Mouse (Mus musculus) stomach, embryonic 14.5 days (tissue): ENCODE measurements at regions not wholly inside any gene's neighbourhood (a gene's known extent, or its start where the extent isn't known, plus 50 kb on each side); places are given as distances from the start of the nearest gene placed in this dataset.

Experiments
- ATAC-seq: fragments of 200-750 bp; cut with Nextera tagmentation; 2 replicates; pipeline ENCODE4 v1.8.0; 2017; ENCODE audit warnings: low read depth, moderate TSS enrichment; ENCODE audit not compliant: insufficient number of reproducible peaks, insufficient read depth, low FRiP score
- H3K27ac ChIP-seq: fragments of 300-500 bp; sonication (generic); 2 replicates; pipeline ENCODE4 v1.5.1; 2014; ENCODE audit warnings: mild to moderate bottlenecking, low read length, moderate library complexity, mixed read lengths
- H3K27me3 ChIP-seq: fragments of 300-500 bp; sonication (generic); 2 replicates; pipeline ENCODE4 v1.6.1; 2014; ENCODE audit warnings: low read length, control low read depth, mixed read lengths; ENCODE audit not compliant: control insufficient read depth, insufficient read depth
- H3K36me3 ChIP-seq: fragments of 300-500 bp; sonication (generic); 2 replicates; pipeline ENCODE4 v1.6.1; 2014; ENCODE audit warnings: mild to moderate bottlenecking, control low read depth, low read length, moderate library complexity, mixed read lengths; ENCODE audit not compliant: control insufficient read depth, insufficient read depth
- H3K4me1 ChIP-seq: fragments of 300-500 bp; sonication (generic); 2 replicates; pipeline ENCODE4 v1.6.1; 2014; ENCODE audit warnings: low read length, control low read depth, mixed read lengths; ENCODE audit not compliant: control insufficient read depth, insufficient read depth
- H3K4me2 ChIP-seq: fragments of 300-500 bp; sonication (generic); replicated peaks from 2 replicates; pipeline ENCODE4 v1.6.1; 2014; ENCODE audit warnings: low read depth, low read length, control low read depth
- H3K4me3 ChIP-seq: fragments of 300-500 bp; sonication (generic); 2 replicates; pipeline ENCODE4 v1.5.1; 2014; ENCODE audit warnings: low read depth, low read length, control low read depth
- H3K9ac ChIP-seq: fragments of 300-500 bp; sonication (generic); replicated peaks from 2 replicates; pipeline ENCODE4 v1.6.1; 2014; ENCODE audit warnings: low read depth, mild to moderate bottlenecking, control low read depth, low read length, moderate library complexity, mixed read lengths
- H3K9me3 ChIP-seq: fragments of 300-500 bp; sonication (generic); 2 replicates; pipeline ENCODE4 v1.6.1; 2016; ENCODE audit warnings: low read depth, low read length, control low read depth; ENCODE audit not compliant: control insufficient read depth
- WGBS: fragments of 180-500 bp; shearing (Covaris S2); extraction: QIAGEN DNeasy Blood & Tissue Kit; methylation state at CpG from one replicate; pipeline ENCODE4 v1.1.7; 2014; 5-methylcytosine and 5-hydroxymethylcytosine counted together

GRCm38 (mm10) chr8:127944955-127945498, 413.4 kb upstream of the Nrp1 start:
- Histone ChIP-seq H3K4me3 (no peak overlapping the region), H3K4me2 (no peak overlapping the region), H3K9ac (no peak overlapping the region), H3K4me1 (no peaks in the 10 kb centered on the region), H3K27ac (no peak overlapping the region), H3K27me3 (no peaks in the 10 kb centered on the region), H3K9me3 (no peaks in the 10 kb centered on the region), H3K36me3 (no peaks in the 10 kb centered on the region)
- no peak for ATAC-seq

GRCm38 (mm10) chr8:127957571-127957970, 400.8 kb upstream of the Nrp1 start:
- 63% methylated on average over 1 of the region's 1 CpGs for WGBS
- no peaks in the 10 kb centered on the region for H3K36me3 ChIP-seq
- no peak for ATAC-seq
- H3K4me2 ChIP-seq: no peak overlapping the region
- no peaks in the 10 kb centered on the region for H3K27me3 ChIP-seq
- no peak overlapping the region for H3K27ac ChIP-seq
- H3K9me3 ChIP-seq: no peaks in the 10 kb centered on the region
- H3K4me1 ChIP-seq: no peaks in the 10 kb centered on the region
- no peak overlapping the region for H3K9ac ChIP-seq
- no peak overlapping the region for H3K4me3 ChIP-seq

GRCm38 (mm10) chr8:127958351-127959044, 399.9 kb upstream of the Nrp1 start:
- 74% methylated on average over 12 of the region's 12 CpGs for WGBS
- H3K4me1 ChIP-seq: no peaks in the 10 kb centered on the region

GRCm38 (mm10) chr8:127962862-127963261, 395.5 kb upstream of the Nrp1 start:
- no peaks in the 10 kb centered on the region for H3K9me3 ChIP-seq
- H3K27ac ChIP-seq: no peak overlapping the region
- no peaks in the 10 kb centered on the region for H3K36me3 ChIP-seq
- no peak for ATAC-seq
- H3K27me3 ChIP-seq: no peaks in the 10 kb centered on the region
- no peak overlapping the region for H3K4me3 ChIP-seq
- no peaks in the 10 kb centered on the region for H3K4me1 ChIP-seq
- whole genome bisulfite sequencing: 82% methylated on average over 1 of the region's 1 CpGs
- H3K4me2 ChIP-seq: no peak overlapping the region
- no peak overlapping the region for H3K9ac ChIP-seq

More at GRCm38 (mm10) chr8:127958351-127959044, 399.9 kb upstream of the Nrp1 start:
- ATAC-seq: no peak
- Histone ChIP-seq H3K4me2 (no peak overlapping the region), H3K27me3 (no peaks in the 10 kb centered on the region), H3K9me3 (no peaks in the 10 kb centered on the region), H3K27ac (no peak overlapping the region), H3K9ac (no peak overlapping the region), H3K36me3 (no peaks in the 10 kb centered on the region), H3K4me3 (no peak overlapping the region)

- 38% methylated on average over 6 of the region's 6 CpGs for WGBS
- Histone ChIP-seq H3K36me3 (no peaks in the 10 kb centered on the region), H3K4me2 (no peak overlapping the region), H3K27ac (no peak overlapping the region), H3K9ac (no peak overlapping the region), H3K27me3 (no peaks in the 10 kb centered on the region), H3K9me3 (no peaks in the 10 kb centered on the region), H3K4me3 (no peak overlapping the region), H3K4me1 (no peaks in the 10 kb centered on the region)
- ATAC-seq: no peak
Measured at GRCm38 (mm10) chr8:127963625-127964024, 394.8 kb upstream of the Nrp1 start.

GRCm38 (mm10) chr8:127964801-127965200, 393.6 kb upstream of the Nrp1 start:
- Histone ChIP-seq H3K4me3 (no peak overlapping the region), H3K9me3 (no peaks in the 10 kb centered on the region), H3K27ac (no peak overlapping the region), H3K4me1 (no peaks in the 10 kb centered on the region), H3K36me3 (no peaks in the 10 kb centered on the region), H3K9ac (no peak overlapping the region), H3K27me3 (no peaks in the 10 kb centered on the region), H3K4me2 (no peak overlapping the region)
- no peak for ATAC-seq

GRCm38 (mm10) chr8:127965341-127965740, 393.1 kb upstream of the Nrp1 start:
- no peak overlapping the region for H3K4me3 ChIP-seq
- no peaks in the 10 kb centered on the region for H3K27me3 ChIP-seq
- 79% methylated on average over 2 of the region's 2 CpGs for WGBS
- ATAC-seq: no peak
- H3K4me1 ChIP-seq: no peaks in the 10 kb centered on the region
- H3K27ac ChIP-seq: no peak overlapping the region
- H3K9me3 ChIP-seq: no peaks in the 10 kb centered on the region
- no peak overlapping the region for H3K4me2 ChIP-seq
- H3K9ac ChIP-seq: no peak overlapping the region
- no peaks in the 10 kb centered on the region for H3K36me3 ChIP-seq

- Histone ChIP-seq H3K9ac (no peak overlapping the region), H3K4me2 (no peak overlapping the region), H3K9me3 (no peaks in the 10 kb centered on the region), H3K36me3 (no peaks in the 10 kb centered on the region), H3K27ac (no peak overlapping the region), H3K4me3 (no peak overlapping the region), H3K4me1 (no peaks in the 10 kb centered on the region), H3K27me3 (no peaks in the 10 kb centered on the region)
- no peak for ATAC-seq
- WGBS: 87% methylated on average over 2 of the region's 2 CpGs
Measured at GRCm38 (mm10) chr8:127968026-127968425, 390.4 kb upstream of the Nrp1 start.

- Histone ChIP-seq H3K4me2 (no peak overlapping the region), H3K27me3 (no peaks in the 10 kb centered on the region), H3K4me1 (0 out of 2 replicates have a peak, but pooled peaks cover 4% of the 10 kb centered on the region), H3K9ac (no peak overlapping the region), H3K4me3 (no peak overlapping the region), H3K36me3 (no peaks in the 10 kb centered on the region), H3K9me3 (no peaks in the 10 kb centered on the region), H3K27ac (no peak overlapping the region)
- no peak for ATAC-seq
- 90% methylated on average over 2 of the region's 2 CpGs for WGBS
Measured at GRCm38 (mm10) chr8:127973194-127973593, 385.2 kb upstream of the Nrp1 start.
